Mouse (Mus musculus) urinary bladder, postnatal 14 days (tissue): ENCODE measurements around the gene Trank1.

ENCODE experiments used
- DNase-seq: peaks from one replicate; pipeline ENCODE4 v3.0.0; 2021; ENCODE audit warnings: low spot score

Trank1 gene

GRCm38 (mm10) chr9:111311031-111311842 is at the start of gene Trank1:
TSS of gene Trank1 (plus strand) at chr9:111311739.
- DNase-seq, result peak; percentile 5

- no peak for DNase-seq
These were observed 43.5 kb upstream of the Trank1 start for GRCm38 (mm10) chr9:111267998-111268397.

- no peak for DNase-seq
These were observed 40.9 kb upstream of the Trank1 start for GRCm38 (mm10) chr9:111270606-111271005.

- no peak for DNase-seq
These were observed 40.5 kb upstream of the Trank1 start for GRCm38 (mm10) chr9:111271056-111271433.

- DNase-seq, result peak; percentile 100
These were observed 39.9 kb upstream of the Trank1 start, which contains the start of the genes Mlh1 and Epm2aip1 for GRCm38 (mm10) chr9:111271434-111272160. TSS of gene Mlh1 (minus strand) at chr9:111271791. TSS of gene Epm2aip1 (plus strand) at chr9:111271929.

- no peak for DNase-seq
These were observed 39.2 kb upstream of the Trank1 start for GRCm38 (mm10) chr9:111272356-111272755.

GRCm38 (mm10) chr9:111272996-111273785 is 38.3 kb upstream of the Trank1 start:
- no peak for DNase-seq

GRCm38 (mm10) chr9:111273958-111274357 is 37.6 kb upstream of the Trank1 start:
- DNase-seq, result no peak

GRCm38 (mm10) chr9:111275156-111275555 is 36.4 kb upstream of the Trank1 start:
- no peak for DNase-seq

GRCm38 (mm10) chr9:111285061-111285460 is 26.5 kb upstream of the Trank1 start:
- no peak for DNase-seq

GRCm38 (mm10) chr9:111285676-111286075 is 25.9 kb upstream of the Trank1 start:
- DNase-seq, result no peak

- no peak for DNase-seq
These were observed 25.1 kb upstream of the Trank1 start for GRCm38 (mm10) chr9:111286468-111286867.

GRCm38 (mm10) chr9:111287956-111288355 is 23.6 kb upstream of the Trank1 start:
- DNase-seq, result no peak

GRCm38 (mm10) chr9:111289294-111289831 is 22.2 kb upstream of the Trank1 start:
- peak; percentile 44 for DNase-seq

GRCm38 (mm10) chr9:111289832-111290339 is 21.7 kb upstream of the Trank1 start:
- peak; percentile 86 for DNase-seq

- no peak for DNase-seq
These were observed 20.9 kb upstream of the Trank1 start for GRCm38 (mm10) chr9:111290539-111291100.

- DNase-seq, result no peak
These were observed 18.3 kb upstream of the Trank1 start for GRCm38 (mm10) chr9:111293234-111293633.

GRCm38 (mm10) chr9:111294911-111295310 is 16.6 kb upstream of the Trank1 start:
- DNase-seq, result no peak

- no peak for DNase-seq
These were observed 16.2 kb upstream of the Trank1 start for GRCm38 (mm10) chr9:111295323-111295722.

- no peak for DNase-seq
These were observed 15.1 kb upstream of the Trank1 start for GRCm38 (mm10) chr9:111296433-111296832.

GRCm38 (mm10) chr9:111298606-111299005 is 12.9 kb upstream of the Trank1 start:
- no peak for DNase-seq
